Mouse (Mus musculus): Measurements from ENCODE around the gene 2210010C04Rik.
"Not testable (repeated sequence)": the region's sequence is repeated elsewhere in the genome, so short reads cannot be mapped to it uniquely, and the experiment has no call there.

Gene 2210010C04Rik

DNA sequence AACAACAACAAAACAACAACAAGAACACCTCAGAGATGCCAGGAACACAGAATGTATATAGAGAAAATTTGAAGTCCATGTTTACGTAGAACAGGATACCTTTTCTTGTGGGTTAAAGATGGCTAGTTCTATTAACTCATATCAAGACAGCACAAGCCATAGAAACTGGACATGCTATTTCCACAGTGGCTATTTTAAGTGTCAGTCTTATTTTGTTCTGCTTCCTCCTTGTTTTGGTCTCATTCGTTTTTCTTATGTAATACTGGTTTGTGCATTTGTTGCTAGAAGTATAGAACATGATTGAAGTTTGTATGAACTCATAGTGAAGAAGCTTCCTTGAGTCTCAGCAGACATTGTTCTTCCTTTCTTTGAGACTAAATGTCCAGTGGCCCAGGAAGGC, 16.2 kb downstream of the 2210010C04Rik start:
- DNase-seq (ENCODE audit: low spot score), result no peak

GRCm38 (mm10) chr6:41018629-41019028, 16.7 kb downstream of the 2210010C04Rik start:
- no peak for DNase-seq (ENCODE audit: low spot score)

GRCm38 (mm10) chr6:41015065-41015464, 20.2 kb downstream of the 2210010C04Rik start:
- DNase-seq (ENCODE audit: low spot score), result no peak

GRCm38 (mm10) chr6:40999379-40999778, 35.9 kb downstream of the 2210010C04Rik start, which contains the start of gene Gm2663:
Gene Gm2663 (minus strand): TSS chr6:40999479.
- DNase-seq (ENCODE audit: low spot score), result not testable (repeated sequence)
